Mouse (Mus musculus) thymus, postnatal 36 days (tissue): ENCODE measurements around the gene Kmt5a.
"Not testable (repeated sequence)": the region's sequence is repeated elsewhere in the genome, so short reads cannot be mapped to it uniquely, and the experiment has no call there.

Experiments used
- DNase-seq, 2 experiments: peaks; one replicate each; pipeline ENCODE4 v3.0.0; 2022; ENCODE audit warnings: mixed read lengths in 2 of 2

Gene Kmt5a

DNA sequence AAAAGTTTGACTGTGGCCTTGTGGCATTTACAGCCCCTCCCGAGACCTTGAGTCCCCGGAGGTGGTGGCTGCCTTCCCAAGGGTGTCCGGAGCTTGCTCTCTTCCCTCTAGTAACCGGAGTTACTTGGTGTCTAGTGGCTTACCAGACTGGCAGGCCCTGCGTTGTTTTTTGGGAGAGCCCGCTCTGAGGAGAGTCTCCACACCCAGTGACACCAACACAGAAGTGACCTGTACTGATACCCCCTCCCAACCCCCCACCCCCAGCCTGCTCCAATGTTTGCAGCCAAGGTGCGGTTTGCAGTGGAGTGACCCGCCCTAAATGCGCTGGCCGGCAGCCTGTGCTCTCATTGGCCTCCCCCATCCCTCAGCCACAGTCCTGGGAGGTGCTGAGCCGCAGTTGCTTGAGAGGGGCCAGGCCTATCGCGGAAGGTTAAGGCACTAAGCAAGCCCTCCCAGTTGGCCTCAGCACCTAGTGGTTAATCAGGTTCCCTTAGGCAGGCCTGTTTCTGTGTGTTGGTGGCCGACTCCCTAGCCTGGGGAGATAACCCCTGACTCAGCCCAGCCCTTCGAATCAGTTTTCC lies 6.7 kb downstream of the Kmt5a start:
- DNase-seq: peak in 1 of 2 experiments; percentile 42

DNA sequence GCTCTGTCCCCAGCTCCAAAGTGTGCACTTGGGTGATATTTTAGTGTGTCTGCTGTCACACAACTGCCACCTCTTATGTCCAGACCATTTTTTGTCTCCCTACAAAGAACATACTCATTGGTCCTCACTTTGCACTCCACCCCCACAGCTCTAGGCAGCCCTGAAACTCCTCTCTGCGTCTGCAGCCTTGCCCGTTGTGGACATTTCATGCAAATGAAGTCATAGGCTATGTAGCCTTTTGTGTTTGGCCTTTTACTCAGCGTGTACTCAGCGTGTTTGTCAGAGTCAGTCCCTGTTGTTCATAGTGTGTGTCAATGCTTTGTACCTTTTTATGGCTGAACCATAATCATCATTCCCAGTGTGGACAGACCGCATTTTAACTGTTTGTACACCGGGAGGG lies 9.8 kb downstream of the Kmt5a start:
- no peak for DNase-seq

DNA sequence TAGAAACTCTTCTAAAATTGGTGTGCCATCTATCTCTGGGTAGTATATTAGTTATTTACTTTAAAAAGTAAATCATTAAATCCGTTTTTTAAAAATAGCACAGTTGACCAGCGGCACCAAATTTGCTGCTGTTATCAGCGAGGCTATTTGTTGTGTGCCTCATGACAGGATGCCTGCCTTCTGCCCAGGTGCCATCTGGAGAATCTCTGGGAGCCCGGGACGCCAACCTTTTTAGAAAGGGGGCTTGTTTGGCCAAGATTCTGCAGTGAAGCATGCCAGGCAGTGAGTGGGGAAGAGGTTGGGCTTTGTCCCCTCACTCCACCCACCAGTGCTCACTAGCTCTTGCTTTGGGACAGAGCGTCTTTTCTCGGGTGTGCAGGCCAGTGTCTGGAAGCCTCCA lies 10.3 kb downstream of the Kmt5a start:
- no peak for DNase-seq

DNA sequence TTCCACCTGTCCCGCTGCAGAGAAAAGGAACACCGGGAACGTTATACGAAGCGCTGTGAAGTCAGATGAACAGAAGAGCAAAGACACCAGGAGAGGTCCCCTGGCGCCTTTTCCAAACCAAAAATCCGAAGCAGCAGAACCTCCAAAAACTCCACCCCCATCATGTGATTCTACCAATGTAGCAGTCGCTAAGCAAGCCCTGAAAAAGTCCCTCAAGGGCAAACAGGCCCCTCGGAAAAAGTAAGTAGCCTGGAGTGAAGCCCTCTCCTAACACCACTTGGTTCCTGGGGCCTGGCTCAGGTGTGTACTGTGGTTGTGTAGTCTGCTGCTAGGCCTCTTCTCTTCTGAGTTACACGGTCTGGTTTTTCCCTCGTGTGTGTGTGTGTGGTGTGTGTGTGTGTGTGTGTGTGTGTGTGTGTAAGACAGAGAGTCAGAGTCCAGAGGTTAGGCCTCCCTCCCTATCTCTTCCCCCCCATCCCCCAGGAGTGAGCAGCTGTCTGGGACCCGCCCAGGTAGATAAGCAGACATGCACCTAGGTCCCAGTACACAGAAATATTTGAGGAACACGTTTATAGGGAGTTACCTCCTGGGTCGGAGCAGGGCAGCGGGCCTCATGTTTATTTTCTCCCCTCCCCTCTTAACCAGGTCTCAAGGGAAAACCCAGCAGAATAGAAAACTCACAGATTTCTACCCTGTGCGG lies 11.1 kb downstream of the Kmt5a start:
- DNase-seq: no peak

DNA sequence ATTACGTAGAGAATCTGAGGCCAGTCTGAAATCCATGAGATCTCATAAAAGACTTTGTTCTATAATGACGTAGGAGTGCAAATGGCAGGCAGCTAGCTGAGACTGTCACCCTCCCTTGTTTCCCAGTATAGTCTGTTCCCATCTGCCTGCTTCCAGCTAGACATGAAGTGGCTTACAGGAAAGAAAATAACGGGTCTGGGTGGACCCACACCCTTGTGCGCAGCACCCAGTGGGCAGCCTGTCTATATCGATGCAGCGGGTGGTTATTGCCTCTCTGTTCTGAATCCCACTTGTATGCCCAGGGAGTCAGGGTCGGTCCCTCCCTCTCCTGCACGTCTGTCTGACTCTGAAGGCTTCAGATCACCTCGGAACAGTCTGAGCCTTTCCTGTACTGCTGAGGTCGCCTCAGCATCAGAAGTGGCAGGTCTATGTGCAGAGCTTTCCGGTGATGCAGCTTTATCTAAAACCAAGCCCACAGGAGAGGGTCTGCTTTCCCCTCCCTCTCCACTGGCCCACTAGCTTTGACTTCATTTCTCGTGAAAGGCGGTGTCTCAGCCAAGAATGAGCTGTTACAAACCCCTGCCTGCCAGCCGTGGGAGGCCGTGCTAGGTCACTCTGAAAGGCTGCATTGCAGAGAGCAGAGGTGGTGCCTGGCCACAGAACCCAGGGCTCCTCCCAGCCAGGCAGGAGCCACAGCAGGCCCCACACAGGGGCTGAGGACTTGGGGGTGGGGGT lies 12.9 kb downstream of the Kmt5a start:
- DNase-seq: no peak

DNA sequence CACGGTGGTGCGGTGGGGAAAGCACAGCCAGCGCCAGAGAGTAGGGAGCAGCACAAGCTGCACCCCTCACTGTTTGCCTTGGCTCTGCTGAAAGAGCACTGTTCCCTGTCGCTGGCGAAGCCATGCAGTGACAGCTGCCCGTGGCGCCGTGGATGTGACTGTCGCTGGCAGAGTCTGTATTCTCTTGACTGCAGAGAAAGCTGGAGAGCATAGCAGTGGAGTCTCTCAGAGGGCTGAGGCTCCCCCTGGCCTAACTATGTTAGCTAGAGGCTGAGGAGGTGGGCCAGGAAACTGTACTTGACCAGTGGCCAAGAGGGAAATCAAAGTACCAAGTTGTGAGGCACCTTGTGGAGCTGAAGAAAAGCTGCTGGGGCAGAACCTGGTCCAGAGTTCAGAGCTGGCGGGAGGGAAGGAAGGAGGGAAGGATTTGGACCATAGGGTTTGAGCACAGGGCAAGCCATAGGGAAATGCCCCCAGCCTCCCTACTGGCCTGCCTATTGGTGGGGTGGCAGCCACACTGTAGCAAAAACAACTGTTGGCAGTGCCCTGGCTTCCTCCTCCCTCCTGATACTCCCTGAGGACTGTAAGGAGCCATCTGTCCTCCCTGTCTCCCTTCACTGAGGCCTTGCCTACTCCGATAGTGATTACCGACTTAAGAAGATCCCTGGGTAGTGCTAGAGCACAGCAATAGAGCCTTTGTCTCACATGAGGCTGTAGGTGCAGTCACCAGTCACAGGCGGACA lies 13.8 kb downstream of the Kmt5a start:
- no peak for DNase-seq

DNA sequence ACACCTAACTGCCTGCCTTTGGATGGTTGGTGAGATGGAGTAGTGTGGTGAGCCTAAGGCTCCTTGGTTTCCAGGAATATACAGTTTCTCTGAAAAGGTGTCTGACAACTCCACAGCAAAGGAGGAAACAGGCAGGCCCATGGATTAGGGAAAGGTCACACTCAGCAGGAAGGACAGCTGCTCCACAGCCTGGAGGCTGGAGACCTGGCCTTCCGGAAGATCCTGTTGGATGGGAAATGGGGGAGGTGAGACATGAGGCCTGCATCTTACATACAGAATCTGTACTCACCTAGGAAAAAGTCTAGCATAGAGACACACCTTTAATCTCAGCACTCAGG lies 14.3 kb downstream of the Kmt5a start:
- DNase-seq: no peak

DNA sequence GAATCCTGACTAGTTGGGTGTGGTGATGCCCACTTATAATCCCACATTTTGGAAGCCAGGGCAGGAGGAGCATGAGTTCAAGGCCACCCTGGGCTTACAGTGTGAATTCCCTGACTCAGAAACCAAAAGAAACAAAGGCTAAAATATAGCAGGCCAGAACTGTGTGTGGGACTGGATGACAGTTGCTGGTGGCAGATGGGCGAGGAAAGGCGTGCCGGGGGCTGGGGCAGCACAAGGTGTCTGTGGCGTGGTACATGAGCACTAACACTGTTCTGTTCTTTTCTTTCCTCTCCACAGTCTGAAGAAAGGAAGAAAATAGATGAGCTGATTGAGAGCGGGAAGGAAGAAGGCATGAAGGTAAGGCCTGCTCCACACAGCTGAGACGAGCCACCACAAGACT lies 17.0 kb downstream of the Kmt5a start:
- DNase-seq: no peak

DNA sequence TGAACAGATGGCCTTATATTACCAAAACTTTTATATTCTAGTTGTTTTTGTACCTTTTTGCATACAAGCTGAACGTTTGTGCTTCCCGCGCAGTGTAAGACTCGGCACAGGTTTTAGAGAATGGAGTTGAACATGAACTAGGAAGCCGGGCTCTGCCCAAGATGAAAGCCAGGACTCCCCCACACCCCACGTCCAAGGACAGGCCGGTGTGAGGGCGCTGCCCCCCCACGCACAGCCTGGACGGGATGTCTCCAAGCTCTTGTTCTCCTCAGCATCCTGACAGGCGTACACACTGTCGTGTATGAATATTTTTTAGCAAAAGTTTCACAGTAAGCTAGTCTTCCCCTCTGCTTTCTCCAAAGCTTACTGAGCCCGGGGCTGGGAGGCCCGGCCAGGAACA lies 21.2 kb downstream of the Kmt5a start:
- DNase-seq: not testable (repeated sequence)

DNA sequence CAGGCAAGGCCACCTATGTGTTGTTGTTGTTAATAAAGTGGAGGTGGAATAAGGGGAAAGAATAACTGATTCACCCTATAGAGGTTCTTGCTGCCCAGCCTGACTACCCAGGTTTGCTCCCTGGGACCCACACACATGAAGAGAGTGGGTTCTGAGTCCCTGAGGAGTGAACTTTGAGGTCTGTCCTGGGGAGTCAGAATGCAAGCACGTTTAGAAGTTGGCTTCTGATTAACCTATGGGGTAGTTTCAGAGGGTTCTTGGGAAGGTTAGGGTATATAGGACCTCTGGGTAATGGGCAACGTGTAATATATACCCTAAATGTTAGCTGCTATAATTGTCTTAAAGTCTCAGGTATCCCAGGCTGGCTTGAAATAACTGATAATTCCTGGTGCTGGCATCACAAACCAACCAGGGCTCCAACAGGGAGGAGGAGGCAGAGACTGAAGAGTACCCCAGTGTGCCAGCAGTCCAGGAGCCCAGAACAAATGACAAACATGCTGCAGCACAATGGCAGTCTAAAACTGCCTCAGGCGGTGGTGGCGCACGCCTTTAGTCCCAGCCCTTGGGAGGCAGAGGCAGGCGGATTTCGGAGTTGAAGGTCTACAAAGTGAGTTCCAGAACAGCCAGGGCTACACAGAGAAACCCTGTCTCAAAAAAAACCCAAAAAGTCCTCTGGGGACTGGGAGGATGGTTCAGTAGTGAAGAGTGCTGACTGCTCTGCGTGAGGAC lies 22.7 kb downstream of the Kmt5a start:
- no peak for DNase-seq

DNA sequence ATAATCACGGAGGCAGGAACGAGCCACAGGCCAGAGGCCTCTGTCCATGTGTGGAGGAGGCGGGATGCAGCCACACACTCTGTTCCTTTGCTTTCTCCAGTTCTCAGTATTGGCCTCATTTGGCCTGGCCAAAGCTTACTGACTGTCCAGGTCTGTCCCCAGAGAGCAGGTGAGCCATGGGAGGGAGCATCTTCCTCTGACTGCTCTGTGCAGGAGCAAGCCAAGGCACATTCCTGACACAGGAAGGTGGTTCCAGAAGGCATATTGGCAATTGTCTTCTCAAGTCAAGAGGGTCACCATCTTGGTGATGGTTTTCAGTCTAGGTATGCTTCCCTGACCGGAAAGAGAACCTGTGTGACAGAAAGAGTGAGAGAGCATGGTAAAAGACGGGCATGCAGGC lies 23.7 kb downstream of the Kmt5a start:
- DNase-seq: no peak

DNA sequence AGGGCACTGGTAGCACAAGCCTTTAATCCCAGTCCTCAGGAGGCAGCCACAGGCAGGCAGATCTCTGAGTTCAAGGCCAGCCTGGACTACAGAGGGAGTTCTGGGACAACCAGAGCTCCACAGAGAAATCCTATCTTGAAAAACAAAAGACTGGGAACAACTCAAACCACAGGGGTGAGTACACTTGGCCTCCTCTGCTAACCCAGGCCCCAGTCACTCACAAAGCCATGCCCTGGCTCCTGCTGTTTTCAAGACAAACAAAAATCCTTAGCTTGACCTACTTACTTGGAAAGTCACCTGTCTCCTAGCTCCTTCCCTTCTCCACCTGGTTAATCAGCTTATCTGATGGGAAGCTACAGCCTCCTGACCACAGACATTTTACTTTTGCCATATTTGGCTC lies 25.2 kb downstream of the Kmt5a start:
- no peak for DNase-seq

DNA sequence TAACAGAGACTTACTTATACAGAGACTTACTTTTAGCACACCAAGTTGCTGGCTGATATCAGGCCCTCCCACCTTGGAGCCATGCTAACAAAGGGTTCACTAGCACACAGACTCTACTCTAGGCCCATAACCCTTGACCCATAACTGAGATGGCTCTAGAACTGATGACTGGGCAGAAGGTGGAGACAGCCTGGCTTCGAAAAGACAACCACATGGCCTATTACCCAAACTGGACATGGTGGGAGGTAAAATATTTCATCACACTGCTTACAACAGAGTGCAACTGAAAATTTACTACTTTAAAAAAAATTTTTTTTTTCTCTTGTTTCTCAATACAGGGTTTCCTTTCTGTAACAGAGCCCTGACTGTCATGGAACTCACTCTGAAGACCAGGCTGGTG lies 28.0 kb downstream of the Kmt5a start:
- DNase-seq: no peak

DNA sequence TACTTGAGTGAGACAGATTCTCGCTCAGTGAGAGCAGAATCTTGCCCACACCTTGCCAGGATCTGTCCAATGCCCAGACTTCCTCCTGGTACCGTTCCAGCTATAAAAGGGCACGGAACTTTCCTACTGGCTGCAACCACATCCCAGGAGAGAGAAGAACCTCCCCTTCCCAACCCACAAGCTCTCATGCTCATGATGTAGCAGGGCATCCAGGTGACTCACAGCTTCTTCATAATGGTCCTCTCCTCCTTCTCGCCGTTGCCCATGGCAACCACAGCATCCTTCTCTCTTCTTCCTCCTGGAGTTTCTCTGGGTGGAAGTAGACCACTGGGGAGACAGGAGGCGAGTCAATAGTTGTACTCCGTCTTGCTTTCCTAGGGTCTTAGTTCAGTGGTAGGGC lies 28.6 kb downstream of the Kmt5a start:
- no peak for DNase-seq

DNA sequence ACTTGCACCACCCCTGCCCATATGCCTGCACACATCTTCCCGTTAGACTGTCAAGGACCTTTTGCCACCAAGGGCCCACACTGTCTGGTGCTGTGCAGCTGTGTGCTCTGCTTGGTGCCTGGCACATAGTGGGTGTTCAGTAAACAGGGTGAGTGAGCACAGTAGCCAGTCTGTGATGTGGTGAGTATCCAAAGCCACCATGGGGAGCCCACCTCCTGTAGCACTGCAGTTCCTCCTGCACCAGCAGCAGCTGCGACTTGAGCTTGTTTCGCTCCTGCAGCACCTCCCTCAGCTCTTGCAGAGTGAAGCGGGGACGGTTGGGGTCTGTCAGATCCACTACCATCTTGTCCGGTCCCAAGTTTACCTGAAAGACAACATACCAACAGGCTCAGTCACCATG lies 29.8 kb downstream of the Kmt5a start:
- peak; percentile 55 to 76 for DNase-seq

DNA sequence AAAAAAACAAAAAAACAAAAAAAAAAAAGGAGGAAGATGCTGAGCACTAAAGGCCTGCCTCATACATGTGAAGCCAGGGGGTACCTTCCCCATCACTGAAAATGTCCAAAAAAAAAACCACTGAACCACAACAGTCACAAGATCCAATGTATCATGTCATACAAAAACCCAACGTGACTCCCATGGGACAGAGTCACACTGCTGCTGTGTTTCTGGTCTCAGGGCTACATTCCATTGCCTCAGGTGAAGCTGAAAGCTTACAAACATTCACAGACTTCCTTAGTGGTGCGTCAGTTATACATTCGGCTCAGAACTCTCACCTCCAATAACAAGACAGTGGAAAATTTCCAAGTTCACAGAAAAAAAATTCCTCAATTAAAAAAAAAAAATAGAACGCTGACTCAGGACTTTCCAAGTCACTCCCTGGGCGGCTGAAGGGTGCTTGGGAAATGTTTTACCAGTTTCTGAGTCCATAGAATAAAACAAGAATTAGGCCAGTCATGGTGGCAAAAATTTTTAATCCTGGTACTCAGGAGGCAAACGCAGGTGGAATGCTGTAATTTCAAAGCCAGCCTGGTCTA lies 31.0 kb downstream of the Kmt5a start:
- DNase-seq: no peak

DNA sequence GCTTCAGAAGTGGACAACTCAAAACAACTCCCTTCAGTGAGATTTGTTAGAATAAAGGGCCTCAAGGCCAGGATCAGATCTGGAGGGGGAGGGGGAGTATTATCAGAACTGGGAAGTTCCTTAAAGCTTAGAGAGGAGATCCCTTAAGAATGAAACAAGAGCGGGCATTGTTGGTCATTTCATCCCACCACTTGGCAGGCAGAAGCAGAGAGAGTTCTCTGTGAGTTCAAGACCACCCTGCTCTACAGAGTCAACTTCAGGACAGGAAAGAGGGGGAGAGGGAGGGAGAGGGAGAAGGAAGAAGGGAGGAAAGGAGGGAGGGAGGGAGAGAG lies 39.1 kb downstream of the Kmt5a start:
- no peak for DNase-seq

DNA sequence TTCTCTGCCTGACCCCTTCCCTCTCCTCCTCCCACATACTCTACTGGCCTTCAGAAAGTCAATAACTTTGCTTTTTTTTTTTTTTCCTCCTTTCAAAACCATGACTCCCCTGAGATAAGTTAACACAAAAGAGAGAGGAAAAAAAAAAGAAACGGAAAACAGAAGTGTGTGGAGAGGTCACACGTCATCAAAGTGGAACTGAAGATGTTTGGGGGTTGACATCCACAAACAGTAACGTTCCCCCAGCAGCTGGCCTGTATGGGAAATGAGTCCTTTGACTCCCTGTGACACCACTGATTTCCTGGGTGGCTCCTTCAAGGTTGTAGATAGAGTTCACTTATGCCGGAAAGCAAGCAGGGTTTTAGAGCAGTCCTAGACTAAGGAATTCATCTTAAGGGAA lies 40.4 kb downstream of the Kmt5a start:
- no peak for DNase-seq

DNA sequence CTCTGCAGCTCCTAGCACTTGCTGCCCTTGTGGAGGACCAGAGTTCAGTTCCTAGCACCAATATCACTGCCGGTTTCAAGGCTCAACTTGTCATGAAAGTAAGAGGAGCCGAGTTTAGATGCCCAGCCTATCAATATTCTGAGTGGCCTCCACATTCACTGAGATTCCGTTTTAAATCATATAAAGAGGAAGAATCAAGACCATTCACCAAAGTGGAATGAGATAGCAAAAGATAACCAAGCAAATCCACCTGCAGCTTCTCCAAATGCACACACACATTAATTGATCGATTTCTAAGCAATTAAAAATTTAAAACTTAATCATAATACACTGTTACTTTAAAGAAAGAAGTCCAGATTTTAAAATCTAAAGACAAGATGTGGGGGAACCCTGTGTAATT lies 42.0 kb downstream of the Kmt5a start:
- no peak for DNase-seq

DNA sequence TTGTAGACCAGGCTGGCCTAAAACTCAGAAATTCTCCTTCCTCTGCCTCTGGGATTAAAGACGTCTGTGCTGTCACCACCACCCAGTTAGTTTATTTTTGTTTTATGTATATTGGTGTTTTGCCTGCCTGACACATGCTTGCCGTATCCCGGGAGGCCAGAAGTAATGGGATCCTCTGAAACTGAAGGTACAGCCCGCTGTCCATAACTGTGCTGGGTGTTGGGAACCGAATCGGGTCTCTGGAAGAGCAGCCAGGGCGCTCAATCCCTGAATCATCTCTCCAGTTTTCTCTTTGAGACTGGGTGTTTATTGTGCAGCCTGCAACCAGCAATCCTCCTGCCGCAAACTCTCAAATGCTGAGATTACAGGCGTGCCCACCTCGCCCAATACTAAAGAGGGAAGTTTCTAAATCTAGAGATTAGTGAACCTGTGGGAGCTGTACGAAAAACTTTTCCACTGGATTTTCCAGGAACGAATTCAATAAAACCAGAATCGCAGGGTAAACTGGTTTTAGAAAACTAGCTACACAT lies 42.8 kb downstream of the Kmt5a start:
- peak in 1 of 2 experiments; percentile 46 for DNase-seq

DNA sequence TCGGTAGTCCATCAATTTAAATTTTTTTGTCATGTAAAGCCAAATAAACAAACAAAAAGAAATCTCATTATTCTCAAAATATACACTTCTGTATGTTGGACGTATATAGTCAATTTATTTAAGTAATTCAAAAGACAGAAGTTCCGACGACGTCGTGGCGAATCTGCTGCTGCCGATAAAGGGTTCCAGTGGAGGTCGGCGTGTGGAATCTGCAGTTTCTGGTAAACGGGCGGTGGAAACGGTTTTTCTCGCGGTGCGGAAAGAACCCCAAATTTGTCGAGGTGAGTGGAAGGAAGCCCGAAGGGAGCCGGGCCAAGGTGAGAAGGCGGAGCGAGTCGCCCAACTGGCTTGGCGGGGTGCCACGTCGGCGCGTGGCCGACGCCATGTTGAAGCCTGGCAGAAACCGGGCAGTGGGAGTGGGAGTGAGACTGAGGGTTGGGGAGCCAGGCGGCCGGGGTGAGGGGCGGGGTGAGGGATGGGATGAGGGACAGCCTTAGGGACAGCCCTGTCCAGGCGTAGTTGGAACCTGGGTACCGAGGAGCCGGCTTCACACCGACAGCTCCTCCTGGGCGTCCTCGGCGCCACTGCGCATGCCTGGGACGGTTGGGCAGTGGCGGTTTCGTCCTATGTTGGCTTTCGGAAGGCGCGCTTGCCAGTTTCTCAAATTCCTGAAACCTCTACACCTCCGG lies 43.4 kb downstream of the Kmt5a start, which contains the start of gene Snrnp35:
TSS of gene Snrnp35 (plus strand) at position 169 of the 689 bp plus-strand sequence.
- DNase-seq: peak; percentile 89 to 90
